Mouse (Mus musculus) neural tube, postnatal 0 days (tissue): ENCODE data around the gene Fkbp7. TPM values are rescaled to one million over a fixed set of nuclear protein-coding genes. Genes with fewer than 3 reads are reported as not detected.

Experiments used
- polyA plus RNA-seq: library from polyadenylated mRNA; unstranded; fragments of >200 nt; fragmentation: Nextera tagmentation; extraction: Ambion mirVana; gene quantifications from 2 replicates; pipeline ENCODE4 v1.2.1, GENCODE M21; 2015

Fkbp7 gene
- 16.4 and 20.2 TPM in 2 replicates for polyA plus RNA-seq

DNA sequence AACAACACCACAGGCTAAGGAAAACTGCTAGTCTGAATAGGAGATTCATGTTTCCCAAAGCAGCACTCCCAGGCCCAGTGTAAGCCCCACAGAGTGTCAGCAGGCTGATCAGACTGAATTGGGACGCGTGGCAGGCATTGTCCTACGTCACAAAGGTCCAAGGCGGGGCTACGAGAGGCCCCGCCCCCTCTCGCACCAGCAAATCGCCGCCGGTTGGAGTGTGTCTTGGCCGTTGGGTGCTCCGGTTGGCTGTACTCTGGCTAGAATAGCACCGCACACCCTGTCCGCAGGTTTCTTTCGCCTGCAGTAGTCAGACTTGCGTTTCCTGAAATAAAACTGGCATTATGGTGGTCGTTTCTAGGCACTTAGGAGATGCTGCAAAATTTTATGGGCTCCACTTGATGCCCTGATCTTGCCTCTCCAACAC is at the start of gene Fkbp7:
Fkbp7 (minus strand) TSS at position 151 of the 427 bp plus-strand sequence.

DNA sequence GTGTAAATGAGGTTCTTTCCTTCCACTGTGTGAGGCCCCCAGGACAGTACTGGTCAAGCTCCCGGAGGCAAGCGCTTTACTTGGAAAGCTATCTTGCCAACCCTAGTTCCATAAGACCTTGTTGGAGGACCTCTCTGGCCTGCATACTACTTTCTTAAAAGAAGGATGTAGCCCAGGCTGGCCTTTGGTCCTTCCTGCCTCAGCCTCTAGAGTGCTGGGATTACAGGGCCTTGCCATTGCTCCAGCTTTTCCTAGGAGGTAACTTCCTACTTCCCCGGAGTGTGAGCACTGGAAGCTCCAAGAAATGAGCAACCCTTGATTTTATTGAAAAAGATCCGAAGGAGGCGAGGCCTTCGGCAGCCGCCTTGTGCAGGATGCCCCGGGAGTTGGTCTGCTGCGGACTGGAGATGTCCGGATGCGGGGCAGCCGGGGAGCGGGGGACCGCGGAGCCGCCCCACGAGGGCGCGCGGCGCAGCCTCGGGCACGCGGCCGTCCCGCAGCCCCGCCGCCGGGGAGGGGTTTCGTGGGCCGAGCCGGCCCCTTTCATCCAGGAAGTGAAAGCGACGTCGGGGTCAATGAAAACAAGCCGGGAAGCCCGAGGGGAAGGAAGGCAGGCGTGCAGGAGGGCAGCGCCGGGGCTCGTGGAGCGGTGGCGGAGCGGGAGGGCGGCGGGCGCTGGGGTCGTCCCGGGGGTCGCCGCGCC is 2.0 kb upstream of the Fkbp7 start, which contains the start of gene Plekha3:
Plekha3 (plus strand) TSS at position 557 of the 703 bp plus-strand sequence.

DNA sequence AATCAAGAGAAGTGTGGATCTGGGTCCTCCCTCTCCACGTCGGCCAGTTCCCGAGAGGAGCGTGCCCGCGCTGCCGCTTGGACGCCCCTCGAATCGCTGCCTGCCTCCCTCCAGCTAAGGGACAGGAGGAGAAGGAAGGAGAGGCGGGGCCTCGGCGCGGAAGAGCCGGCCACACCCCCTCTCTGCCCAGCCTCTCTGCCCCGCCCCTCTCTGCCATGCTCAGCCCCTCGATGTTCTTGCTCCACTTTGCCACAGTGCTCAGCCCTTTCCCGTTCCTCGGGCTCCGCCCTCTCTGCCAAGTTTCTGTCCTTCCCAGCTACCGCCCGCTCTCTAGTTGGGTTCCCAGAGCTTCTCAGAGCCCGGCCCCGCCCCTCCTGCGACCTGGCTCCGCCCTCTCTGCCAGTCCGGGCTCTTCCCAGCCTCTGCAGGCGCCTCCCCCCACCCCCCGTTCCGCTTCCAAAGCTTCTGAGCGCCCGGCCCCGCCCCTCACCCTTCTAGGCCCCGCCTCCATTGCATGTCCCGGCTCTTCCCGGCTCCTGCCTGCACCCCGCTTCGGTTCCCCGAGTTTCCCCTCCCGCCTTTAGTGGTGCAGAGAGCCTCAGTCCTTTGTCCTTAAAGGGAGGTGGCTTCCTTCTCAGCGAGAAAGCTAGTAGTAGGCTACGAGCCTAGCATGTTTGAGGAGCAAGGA is 24.9 kb downstream of the Fkbp7 start, which contains the start of the genes Prkra and Pjvk:
Prkra (minus strand) TSS at position 133 of the 688 bp plus-strand sequence.
Pjvk (plus strand) TSS at position 594 of the 688 bp plus-strand sequence.

Other genes with a start within 250 kb of the Fkbp7 start
- 77.9 and 80.0 TPM in 2 replicates for gene Prkra, start 25.1 kb downstream of the Fkbp7 start, polyA plus RNA-seq
- gene Pjvk, start 24.6 kb downstream of the Fkbp7 start, polyA plus RNA-seq = 0.37 and 0.43 TPM in 2 replicates
- gene Plekha3, start 2.2 kb upstream of the Fkbp7 start, polyA plus RNA-seq = 15.4 and 16.1 TPM in 2 replicates